Mouse (Mus musculus) adrenal gland, postnatal 4 days (tissue): ENCODE data around the gene Ngf. TPM values are rescaled to one million over a fixed set of nuclear protein-coding genes. Genes with fewer than 3 reads are reported as not detected.

ENCODE experiments used
- DNase-seq, 2 experiments: peaks; one replicate each; pipeline ENCODE4 v3.0.0; 2021 to 2022; ENCODE audit warnings: low spot score in 2 of 2, mixed read lengths in 2 of 2
- long read RNA-seq, 2 experiments: library from polyadenylated mRNA; stranded (forward); transcript quantifications; one replicate each; pipeline ENCODE4 v2.0.0; 2021
- total RNA-seq, 2 experiments: library from RNA; stranded (reverse); gene quantifications; 2 replicates each; pipeline ENCODE4 v1.2.3; 2021

The Ngf gene
- 1 to 10 TPM; 1.9 to 2.7 TPM for total RNA-seq
- long read RNA-seq, experiment 1, partial matches to known transcripts = 0 of 1 reads
- long read RNA-seq, experiment 1, other reads (novel, unspliced or antisense) = 1 of 1 reads
- long read RNA-seq, experiment 2 = 0 reads

DNA sequence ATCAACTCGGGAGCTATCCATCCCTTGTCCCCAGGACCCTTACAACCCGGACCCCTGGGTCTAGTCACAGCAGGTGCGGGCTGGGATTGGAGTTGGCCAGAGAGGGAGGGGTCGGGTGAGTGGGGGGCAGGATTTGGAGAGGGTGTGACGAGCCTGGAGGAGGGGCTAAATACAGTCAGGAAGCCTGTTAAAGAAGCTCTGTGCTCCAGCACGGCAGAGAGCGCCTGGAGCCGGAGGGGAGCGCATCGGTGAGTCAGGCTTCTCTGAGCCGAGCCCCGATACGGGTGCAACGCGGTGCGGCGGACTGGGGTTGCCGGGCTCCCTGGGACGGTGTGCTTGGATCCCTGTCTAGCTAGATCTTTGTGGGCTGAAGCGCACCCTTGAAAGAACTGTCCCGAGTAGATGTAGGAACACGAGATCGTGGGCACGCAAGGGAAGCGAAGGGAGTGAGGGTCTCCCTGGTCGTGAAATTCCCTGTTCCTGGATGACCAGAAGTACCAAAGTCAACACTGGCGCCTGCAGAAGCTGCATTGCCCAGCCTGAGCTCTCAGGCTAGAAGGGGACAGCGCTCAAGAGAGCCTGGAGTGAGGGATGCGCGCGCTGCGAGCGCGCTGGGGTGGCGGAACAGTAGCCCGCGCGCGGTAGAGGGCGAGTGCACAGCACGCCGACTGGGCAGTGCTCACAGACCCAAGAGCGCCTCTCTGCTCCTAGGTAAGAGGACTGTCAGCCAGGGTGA, at the start of gene Ngf:
TSS of gene Ngf (plus strand) at position 207 of the 736 bp plus-strand sequence.
- no peak for DNase-seq

DNA sequence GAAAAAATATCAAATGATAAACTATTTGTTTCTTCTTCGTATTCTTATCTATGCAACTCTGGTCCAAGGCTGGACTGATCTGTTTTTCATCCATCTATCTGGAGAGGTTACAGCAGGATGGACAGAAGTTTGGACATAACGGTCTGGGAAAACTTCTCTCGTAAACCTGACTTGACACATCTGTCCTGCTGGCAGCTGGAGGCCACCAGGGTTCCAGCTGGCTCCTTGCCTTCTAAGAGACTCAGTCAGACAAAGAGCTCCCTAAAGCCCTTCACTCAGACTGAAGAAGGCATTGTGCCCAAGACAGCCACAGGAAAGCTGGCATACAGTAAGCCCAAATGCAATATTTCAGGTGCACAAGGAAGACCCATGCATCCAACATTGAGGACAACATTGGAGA, 24.2 kb upstream of the Ngf start:
- DNase-seq = no peak

DNA sequence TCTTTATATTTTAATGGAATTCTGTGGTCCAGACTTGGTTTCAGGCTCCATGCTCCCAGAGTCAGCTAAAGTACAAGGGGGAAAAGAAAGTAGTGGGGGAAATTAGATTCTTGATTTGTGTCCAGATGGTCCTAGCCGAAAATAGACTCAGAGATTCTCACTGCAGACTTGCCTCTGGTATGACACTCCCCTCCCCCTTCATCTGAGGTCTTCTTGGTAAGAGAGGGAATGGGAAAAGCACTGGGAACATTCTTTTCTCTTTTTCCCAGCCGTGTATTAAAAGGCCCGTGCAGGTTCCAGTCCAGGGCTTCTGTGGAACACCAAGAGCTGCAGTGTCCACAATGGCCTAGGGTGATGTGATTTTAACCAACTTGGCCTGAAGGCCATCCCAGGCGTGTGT, 23.0 kb upstream of the Ngf start:
- no peak for DNase-seq

DNA sequence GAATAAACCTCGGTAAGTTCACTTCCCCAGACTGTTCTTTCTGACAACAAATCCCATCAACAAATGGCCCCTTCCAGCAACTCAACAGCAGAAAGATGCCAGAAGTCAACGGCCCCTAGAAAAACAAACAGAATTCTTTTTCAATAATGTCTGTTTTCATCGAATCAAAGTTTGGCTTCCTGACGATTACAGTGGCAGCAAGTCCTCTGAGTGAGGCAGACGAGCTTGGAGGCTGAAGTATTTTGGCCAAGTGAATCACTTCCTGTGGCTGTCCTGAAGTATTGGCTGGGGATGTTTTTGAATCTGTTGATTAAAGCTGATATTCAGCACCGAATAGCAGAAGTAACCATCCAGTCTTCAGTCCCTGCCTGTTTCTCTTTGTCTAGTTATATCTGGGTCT, 15.2 kb upstream of the Ngf start:
- DNase-seq = no peak

DNA sequence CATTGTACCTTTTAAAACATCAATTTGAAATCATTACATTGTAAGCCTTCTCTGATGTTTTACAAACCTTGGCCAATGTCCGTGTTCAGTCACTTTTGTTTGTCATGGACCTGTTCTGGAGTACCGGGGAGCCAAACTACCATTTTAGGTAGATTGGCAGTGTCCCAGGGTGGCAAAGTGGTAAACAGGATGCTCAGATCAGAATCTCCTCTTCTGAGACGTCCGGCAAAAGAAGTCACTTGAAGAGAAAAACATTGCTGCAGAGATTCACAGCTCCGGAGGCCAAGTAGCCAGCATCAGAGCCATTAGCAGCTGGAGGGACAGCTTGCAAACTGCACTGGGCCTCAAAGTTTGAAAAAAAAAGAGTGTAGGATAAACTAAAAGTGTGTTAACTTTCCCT, 9.2 kb upstream of the Ngf start:
- DNase-seq = no peak

- no peak for DNase-seq
Observed at GRCm38 (mm10) chr3:102460986-102461385, 8.7 kb upstream of the Ngf start.

DNA sequence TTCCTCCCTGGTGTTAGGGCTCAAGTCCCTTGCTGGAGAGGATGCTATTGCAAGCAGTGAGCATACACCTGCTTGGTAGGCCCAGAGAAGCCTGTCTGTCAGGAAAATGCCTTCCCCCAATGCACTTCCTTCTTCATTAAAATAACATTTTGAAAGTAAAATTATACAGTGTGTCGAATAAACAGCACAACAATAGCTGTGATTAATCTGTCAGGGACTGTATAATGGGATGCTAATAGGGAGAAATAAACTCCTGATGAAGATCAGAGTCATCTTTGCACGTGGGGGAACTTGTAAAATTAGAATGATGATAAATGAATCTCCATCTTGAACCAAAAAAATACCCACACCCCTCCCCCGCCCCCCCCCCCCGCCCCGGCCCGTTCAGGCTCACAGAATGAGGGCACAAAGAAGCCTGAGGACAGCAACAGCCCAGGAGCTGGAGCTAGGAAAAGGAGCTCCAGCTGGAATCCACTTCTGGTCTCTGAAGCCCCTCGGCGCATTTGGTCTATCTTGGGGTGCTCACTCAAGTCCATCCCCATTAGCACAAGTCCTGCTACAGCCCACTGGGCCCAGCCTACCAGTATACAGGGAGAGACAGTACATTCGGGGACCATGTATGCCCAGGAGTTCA, 6.9 kb upstream of the Ngf start:
- DNase-seq = no peak

DNA sequence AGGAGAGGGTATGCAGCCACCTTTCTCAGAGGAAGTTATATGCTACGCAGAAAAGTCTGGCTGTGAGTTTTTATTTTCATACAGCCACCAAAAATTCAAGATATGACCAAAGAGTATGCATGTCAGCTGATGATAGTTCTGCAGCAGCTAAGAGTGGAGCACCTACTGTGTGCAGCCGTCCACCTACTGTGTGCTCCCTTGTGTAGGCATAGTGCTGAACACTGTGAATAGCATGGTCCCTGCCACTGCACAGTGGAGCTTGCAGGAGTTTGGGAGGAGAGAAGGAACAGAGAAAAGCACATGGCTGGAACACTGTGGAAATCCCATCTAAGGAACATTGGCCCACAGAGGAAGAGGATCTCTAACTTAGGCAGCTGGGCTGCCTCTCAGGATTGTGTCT, 6.4 kb upstream of the Ngf start:
- DNase-seq = no peak

DNA sequence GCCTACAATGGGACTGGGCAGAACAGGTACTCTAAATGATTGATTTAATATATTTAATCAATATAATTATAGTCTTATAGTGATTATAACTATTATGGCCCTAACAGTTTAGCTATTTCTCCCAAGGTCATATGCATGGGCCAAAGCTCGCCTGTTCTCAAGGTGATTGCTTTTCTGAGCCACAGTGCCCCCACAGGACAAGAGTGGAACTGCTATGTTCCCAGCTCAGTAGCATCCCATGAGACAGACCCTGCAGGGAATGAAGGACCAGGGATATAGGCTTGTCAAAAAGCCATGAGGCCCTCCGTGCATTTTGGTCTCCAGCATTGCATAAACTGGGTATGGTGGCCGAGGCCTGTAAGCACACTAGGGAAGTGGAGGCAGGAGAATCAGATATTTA, 3.1 kb upstream of the Ngf start:
- DNase-seq = peak in 1 of 2 experiments; percentile 22

DNA sequence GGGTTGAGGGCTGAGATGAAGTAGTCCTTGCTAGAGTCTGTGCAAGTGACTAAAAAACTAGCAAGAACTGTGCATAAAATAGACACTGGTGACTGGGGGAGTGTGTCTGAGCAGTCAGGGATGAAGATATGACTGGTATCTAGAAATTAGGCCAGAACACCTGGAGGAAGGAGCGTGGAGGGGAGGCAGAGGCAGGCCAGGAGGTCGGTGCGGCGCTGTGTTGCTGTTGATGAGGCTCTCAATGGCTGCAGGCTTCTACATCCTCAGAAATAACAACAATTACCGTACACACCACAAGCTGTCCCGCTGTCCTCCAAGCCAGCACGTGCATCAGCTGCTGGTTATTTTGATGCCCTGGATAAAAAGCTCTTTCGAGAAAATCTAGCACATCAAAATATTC, 2.6 kb upstream of the Ngf start:
- DNase-seq = no peak

- no peak for DNase-seq
Observed at GRCm38 (mm10) chr3:102471251-102471650, 1.5 kb downstream of the Ngf start.

- no peak for DNase-seq
Observed at GRCm38 (mm10) chr3:102471799-102472198, 2.1 kb downstream of the Ngf start.

DNA sequence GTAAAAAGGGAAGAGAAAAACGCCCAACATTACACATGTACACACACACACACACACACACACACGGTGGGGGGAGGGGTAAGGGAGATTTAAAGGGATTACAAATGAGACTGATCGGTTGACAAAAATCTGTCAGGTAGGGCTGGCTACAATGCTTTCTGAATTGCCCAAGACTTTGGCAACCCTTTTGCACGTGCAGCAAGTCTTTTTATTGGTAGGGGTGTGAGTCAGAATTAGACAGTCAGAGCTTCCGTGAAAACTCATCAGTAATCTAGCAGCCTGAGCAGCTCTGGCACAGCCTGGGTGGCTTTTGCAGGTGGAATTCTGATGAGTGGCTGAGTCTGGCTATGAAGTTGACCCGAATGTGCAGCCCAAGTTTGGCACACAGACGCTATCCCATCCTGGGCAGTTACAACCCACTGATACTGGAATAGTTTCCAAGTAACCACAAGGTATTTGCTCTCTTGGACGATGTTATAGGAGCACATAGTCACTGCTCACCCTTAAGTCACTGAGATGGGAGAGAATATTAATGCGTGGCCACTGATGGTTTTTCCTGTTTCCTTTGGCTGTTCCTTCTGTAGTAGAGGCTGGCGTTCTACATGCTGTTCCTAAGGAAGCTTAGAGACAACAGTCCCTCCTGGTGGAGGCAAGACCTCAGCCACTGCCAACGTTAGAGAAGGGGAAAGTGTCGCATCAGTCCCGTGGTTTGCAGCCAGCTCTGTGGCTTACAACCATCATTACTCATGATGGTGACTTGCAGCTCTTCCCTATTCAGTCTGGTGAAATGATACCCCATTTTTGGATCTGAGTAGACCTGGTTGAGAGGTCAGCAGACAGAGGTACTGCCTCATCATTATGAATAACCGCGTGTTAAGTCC, 4.8 kb downstream of the Ngf start:
- no peak for DNase-seq

- DNase-seq = no peak
Observed at GRCm38 (mm10) chr3:102477917-102478694, 8.4 kb downstream of the Ngf start.

- DNase-seq = no peak
Observed at GRCm38 (mm10) chr3:102490393-102491123, 20.8 kb downstream of the Ngf start.

GRCm38 (mm10) chr3:102498113-102498512, 28.4 kb downstream of the Ngf start:
- no peak for DNase-seq

GRCm38 (mm10) chr3:102498931-102499330, 29.2 kb downstream of the Ngf start:
- no peak for DNase-seq

- DNase-seq = no peak
Observed at GRCm38 (mm10) chr3:102500031-102500430, 30.3 kb downstream of the Ngf start.

- DNase-seq = no peak
Observed at GRCm38 (mm10) chr3:102501186-102501585, 31.5 kb downstream of the Ngf start.

- DNase-seq = no peak
Observed at GRCm38 (mm10) chr3:102505129-102505528, 35.4 kb downstream of the Ngf start.
